Mouse (Mus musculus) testis, adult 2 months (tissue): Measurements from ENCODE around the gene Rela. TPM values are rescaled to one million over a fixed set of nuclear protein-coding genes. Genes with fewer than 3 reads are reported as not detected.

Source experiments
- H3K27ac ChIP-seq: fragments of 200-500 bp; 2 replicates; pipeline ENCODE4 v1.5.1; 2012; ENCODE audit warnings: low read depth, low read length; ENCODE audit not compliant: control insufficient read depth, insufficient read depth
- H3K27me3 ChIP-seq: fragments of 200-500 bp; 2 replicates; pipeline ENCODE4 v1.6.1; 2012; ENCODE audit warnings: mild to moderate bottlenecking, low read length, moderate library complexity; ENCODE audit not compliant: control insufficient read depth, insufficient read depth
- H3K36me3 ChIP-seq: fragments of 200-500 bp; 2 replicates; pipeline ENCODE4 v1.6.1; 2012; ENCODE audit warnings: mild to moderate bottlenecking, low read length; ENCODE audit not compliant: control insufficient read depth, insufficient read depth
- H3K4me1 ChIP-seq: fragments of 200-500 bp; 2 replicates; pipeline ENCODE4 v1.6.1; 2012; ENCODE audit warnings: low read length; ENCODE audit not compliant: control insufficient read depth, insufficient read depth
- H3K4me3 ChIP-seq: fragments of 200-500 bp; 2 replicates; pipeline ENCODE4 v1.5.1; 2012; ENCODE audit warnings: low read depth, mild to moderate bottlenecking, low read length, moderate library complexity, mixed read lengths; ENCODE audit not compliant: control insufficient read depth
- CTCF ChIP-seq: fragments of 200-500 bp; IDR thresholded peaks from 2 replicates; pipeline ENCODE4 v1.5.1; 2012; ENCODE audit warnings: low read depth, mild to moderate bottlenecking, inconsistent platforms, low read length, moderate library complexity; ENCODE audit not compliant: control insufficient read depth, insufficient read depth, insufficient replicate concordance
- POLR2A ChIP-seq: fragments of 200-500 bp; IDR thresholded peaks from 2 replicates; pipeline ENCODE4 v1.6.1; 2012; ENCODE audit warnings: low read depth, mild to moderate bottlenecking, inconsistent platforms, low read length, moderate library complexity; ENCODE audit not compliant: control insufficient read depth
- polyA plus RNA-seq: library from polyadenylated mRNA; depleted of rRNA; stranded (reverse); fragments of >200 nt; gene quantifications from 2 replicates; pipeline ENCODE4 v1.2.3, GENCODE M21; 2012; rRNA removed

The Rela gene
- polyA plus RNA-seq: 42.5 and 44.5 TPM in 2 replicates

DNA sequence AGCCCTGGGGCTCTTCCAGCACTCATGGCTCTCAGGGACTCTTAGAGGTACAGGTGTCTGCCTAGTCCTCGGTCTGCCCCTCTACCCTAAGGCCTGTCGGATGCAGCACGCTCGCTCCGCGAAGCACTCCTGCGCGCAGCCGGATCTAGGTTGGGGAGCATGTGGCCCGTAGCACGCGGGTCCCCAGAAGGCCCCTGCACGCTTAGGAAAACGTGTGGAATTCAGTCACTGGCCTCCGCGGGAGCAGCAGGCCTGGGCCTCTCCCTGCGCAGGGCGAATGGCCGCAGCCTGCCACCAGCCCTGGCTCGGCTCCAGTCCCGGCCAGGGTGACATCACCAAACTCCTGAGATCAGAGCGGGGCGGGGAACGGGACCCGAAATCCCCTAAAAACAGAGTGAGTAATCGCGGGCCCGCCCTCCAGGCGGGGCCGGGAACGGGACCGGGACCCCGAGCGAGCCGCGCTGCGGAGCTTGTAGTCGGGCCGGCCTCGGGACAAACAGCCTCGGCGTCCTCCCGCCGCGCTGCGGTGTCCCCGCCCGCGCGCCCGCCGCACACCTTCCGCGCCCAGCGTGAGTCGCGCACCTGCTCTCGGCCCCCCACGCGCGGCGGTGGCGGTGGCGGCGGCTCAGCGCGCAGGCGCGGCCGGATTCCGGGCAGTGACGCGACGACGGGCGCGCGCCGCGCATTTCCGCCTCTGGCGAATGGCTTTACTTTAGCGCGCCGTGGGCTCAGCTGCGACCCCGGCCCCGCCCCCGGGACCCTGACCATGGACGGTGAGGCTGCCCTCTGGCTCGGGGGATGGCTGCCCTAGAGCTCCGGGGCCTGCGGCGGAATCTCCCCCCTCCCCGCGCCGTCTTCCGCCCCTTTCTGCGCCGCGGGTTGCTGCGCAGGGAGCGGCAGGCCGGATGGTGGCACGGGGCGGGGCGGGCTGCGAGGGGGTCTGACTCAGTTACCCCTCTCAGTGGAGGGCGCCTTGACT lies at the start of gene Rela:
TSS of gene Rela (plus strand) at position 415 of the 979 bp plus-strand sequence.
- Histone ChIP-seq H3K27ac (peak within 1 kb of the TSS; percentile 92), H3K36me3 (no peaks in the 10 kb centered on the region; the same call in 1 of the 2 replicates), H3K4me3 (peak within 1 kb of the TSS; percentile 87), H3K4me1 (peaks cover 8% of the 10 kb centered on the region), H3K27me3 (no peaks in the 10 kb centered on the region)
- TF ChIP-seq CTCF: no peak
- TF ChIP-seq POLR2A: peak; percentile 56

DNA sequence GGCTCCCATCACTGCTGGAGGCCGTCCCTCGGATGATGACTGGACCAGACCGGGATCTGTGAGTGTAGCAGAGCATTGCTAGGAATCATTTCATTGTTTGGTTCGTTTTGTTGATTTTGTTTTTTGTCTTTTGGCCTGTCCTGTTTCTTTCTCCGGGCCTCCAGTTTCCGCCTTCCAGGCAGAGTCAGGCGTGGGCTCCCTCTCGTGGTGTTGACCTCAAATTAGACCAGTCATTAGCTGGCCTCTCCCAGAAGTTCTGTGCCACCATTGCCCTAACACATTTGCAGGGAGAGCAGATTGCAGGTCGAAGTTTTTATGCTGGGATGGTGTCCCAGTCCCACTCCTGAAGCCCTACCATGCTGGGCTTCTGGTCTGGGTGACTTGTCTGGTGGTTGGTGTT lies 48.1 kb upstream of the Rela start:
- Histone ChIP-seq H3K4me1 (peaks cover 2% of the 10 kb centered on the region; the same call in 1 of the 2 replicates), H3K4me3 (no peak overlapping the region), H3K36me3 (no peaks in the 10 kb centered on the region), H3K27me3 (no peaks in the 10 kb centered on the region), H3K27ac (no peak overlapping the region)
- TF ChIP-seq POLR2A (no peak), CTCF (no peak)

DNA sequence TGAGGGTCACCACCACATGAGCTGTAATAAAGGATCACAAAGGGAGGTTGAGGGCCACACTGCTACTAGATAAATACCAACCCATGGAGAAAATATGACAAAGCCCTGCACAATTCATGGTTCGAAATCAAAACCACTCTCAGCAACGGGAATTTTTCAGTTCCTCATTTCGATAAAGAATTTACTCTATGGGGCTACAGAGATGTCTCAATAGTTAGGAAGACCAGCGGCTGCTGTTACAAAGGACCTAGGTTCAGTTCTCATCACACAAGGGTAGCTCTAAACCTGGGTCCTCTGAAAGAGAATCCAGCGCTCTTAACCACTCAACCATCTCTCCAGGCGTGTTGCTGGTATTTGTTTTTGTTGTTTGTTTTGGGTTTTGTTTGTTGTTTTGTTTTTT lies 45.4 kb upstream of the Rela start:
- Histone ChIP-seq H3K36me3 (no peaks in the 10 kb centered on the region), H3K4me1 (no peaks in the 10 kb centered on the region), H3K27me3 (no peaks in the 10 kb centered on the region), H3K4me3 (no peak overlapping the region), H3K27ac (no peak overlapping the region)
- TF ChIP-seq CTCF: no peak
- TF ChIP-seq POLR2A: no peak

DNA sequence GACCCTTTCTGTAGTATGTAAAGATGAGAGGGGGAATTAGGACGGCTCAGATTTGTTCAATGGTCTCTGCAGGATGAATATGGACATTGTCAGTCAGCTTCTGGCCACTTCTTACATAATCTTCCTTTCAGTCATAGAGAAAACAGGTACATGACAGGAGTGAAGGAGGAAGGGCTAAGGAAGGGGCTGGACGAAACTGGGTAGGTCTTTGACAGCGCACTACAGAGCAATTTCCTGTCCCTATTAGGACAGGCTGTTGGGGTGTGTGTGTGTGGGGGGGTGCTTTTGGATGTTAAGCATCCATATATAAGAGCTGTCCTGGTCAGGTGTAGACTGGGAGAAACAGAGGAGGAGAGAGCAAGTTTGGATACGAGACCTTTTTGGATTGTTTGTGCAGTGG lies 38.1 kb upstream of the Rela start:
- Histone ChIP-seq H3K27me3 (no peaks in the 10 kb centered on the region), H3K27ac (no peak overlapping the region), H3K4me3 (no peak overlapping the region), H3K4me1 (peaks cover 12% of the 10 kb centered on the region), H3K36me3 (no peaks in the 10 kb centered on the region; the same call in 1 of the 2 replicates)
- TF ChIP-seq CTCF (no peak), POLR2A (no peak)

- H3K4me3 ChIP-seq: peak within 1 kb of the TSS; percentile 87
- TF ChIP-seq CTCF: no peak
- TF ChIP-seq POLR2A: peak; percentile 60
- H3K36me3 ChIP-seq: peaks cover 6% of the 10 kb centered on the region
- no peaks in the 10 kb centered on the region for H3K27me3 ChIP-seq
- H3K27ac ChIP-seq: peak within 1 kb of the TSS; percentile 79
- H3K4me1 ChIP-seq: peaks cover 12% of the 10 kb centered on the region
Measured at GRCm38 (mm10) chr19:5601752-5602541, 35.3 kb upstream of the Rela start, which contains the start of gene Rnaseh2c. Gene Rnaseh2c (plus strand): TSS chr19:5601873.

GRCm38 (mm10) chr19:5603664-5604063 lies 33.6 kb upstream of the Rela start:
- Histone ChIP-seq H3K27ac (no peak overlapping the region), H3K4me3 (no peak overlapping the region), H3K4me1 (peaks cover 12% of the 10 kb centered on the region), H3K27me3 (no peaks in the 10 kb centered on the region), H3K36me3 (peaks cover 6% of the 10 kb centered on the region)
- TF ChIP-seq CTCF: no peak
- TF ChIP-seq POLR2A: no peak

DNA sequence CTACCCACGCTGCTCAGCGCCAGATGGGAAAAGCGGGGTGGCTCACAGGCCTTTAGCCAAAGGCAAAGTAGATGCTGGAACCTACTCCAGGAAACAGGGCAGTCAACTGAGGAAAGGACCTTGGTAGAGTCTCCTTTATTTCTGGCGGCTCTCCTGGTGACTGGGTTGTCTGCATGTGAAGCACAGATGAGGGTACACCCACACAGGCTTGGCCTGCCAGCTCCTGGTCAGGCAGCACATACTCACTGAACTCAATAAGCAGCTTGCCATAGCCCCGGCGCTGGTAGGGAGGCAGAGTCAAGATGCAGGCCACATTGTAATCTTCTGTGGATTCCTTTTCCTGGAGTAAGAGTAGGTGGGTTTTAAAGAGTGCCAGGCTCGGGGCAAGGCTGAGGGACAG lies 32.2 kb upstream of the Rela start:
- TF ChIP-seq POLR2A (no peak), CTCF (no peak)
- Histone ChIP-seq H3K4me1 (peaks cover 17% of the 10 kb centered on the region), H3K27ac (no peak overlapping the region), H3K27me3 (no peaks in the 10 kb centered on the region), H3K4me3 (no peak overlapping the region), H3K36me3 (peaks cover 6% of the 10 kb centered on the region)
